8 mouse cellular contexts compared by ENCODE assay signal in genomic region chr12:112720216-112720615, GRCm38 (mm10). TPM values are rescaled to one million over a fixed set of nuclear protein-coding genes. Genes with fewer than 3 reads are reported as not detected.
A peak's percentile ranks its signal among the peaks of the same experiment; 100 is the strongest.
DNase-seq lines count a peak whose midpoint lies in the region; ATAC-seq and TF ChIP-seq lines count a peak whose summit lies in the region.

Cep170b (plus strand) TSS chr12:112720455.

- WGBS in lung, embryonic 15.5 days: 50% methylated on average over 6 of the region's 6 CpGs
- WGBS in intestine, embryonic 14.5 days: 60% methylated on average over 6 of the region's 6 CpGs
- WGBS in limb, embryonic 14.5 days: 74% methylated on average over 6 of the region's 6 CpGs

- H3K27me3 ChIP-seq in lung, embryonic 15.5 days: peaks cover 19% of the 10 kb centered on the region
- 0 out of 2 replicates have a peak, but pooled peaks cover 6% of the 10 kb centered on the region for H3K27me3 ChIP-seq in intestine, embryonic 14.5 days (replicated peaks; ENCODE audit: control insufficient read depth, insufficient read depth, low read length)
- no peaks in the 10 kb centered on the region for H3K27me3 ChIP-seq in limb, embryonic 14.5 days (ENCODE audit: control insufficient read depth, insufficient read depth, low read length)

- no peak for TF ChIP-seq CTCF in embryonic fibroblast, embryonic 13.5 days (IDR thresholded peaks at IDR 0.05; ENCODE audit: borderline replicate concordance, insufficient read depth, low read length)

- peak within 1 kb of the TSS; percentile 69 for H3K9ac ChIP-seq in lung, embryonic 15.5 days
- H3K9ac ChIP-seq in intestine, embryonic 14.5 days (ENCODE audit: low read length): peak within 1 kb of the TSS; percentile 74
- no peak within 1 kb of the TSS; the same call in 1 of the 2 replicates for H3K9ac ChIP-seq in limb, embryonic 14.5 days (ENCODE audit: low read depth, low read length, severe bottlenecking)

- H3K4me1 ChIP-seq in lung, embryonic 15.5 days: peaks cover 32% of the 10 kb centered on the region
- no peaks in the 10 kb centered on the region; the same call in 1 of the 2 replicates for H3K4me1 ChIP-seq in embryonic fibroblast, embryonic 13.5 days (ENCODE audit: control insufficient read depth, insufficient read depth, low read length)
- H3K4me1 ChIP-seq in intestine, embryonic 14.5 days (replicated peaks; ENCODE audit: control insufficient read depth, insufficient read depth, low read length): peaks cover 10% of the 10 kb centered on the region; the same call in 1 of the 2 replicates
- peaks cover 17% of the 10 kb centered on the region; the same call in 1 of the 2 replicates for H3K4me1 ChIP-seq in limb, embryonic 14.5 days (ENCODE audit: control insufficient read depth, insufficient read depth, low read length)

- H3K9me3 ChIP-seq in lung, embryonic 15.5 days: no peaks in the 10 kb centered on the region
- no peaks in the 10 kb centered on the region for H3K9me3 ChIP-seq in intestine, embryonic 14.5 days (ENCODE audit: control insufficient read depth, low read length)
- H3K9me3 ChIP-seq in limb, embryonic 14.5 days (ENCODE audit: control insufficient read depth, low read length): no peaks in the 10 kb centered on the region

- peaks cover 4% of the 10 kb centered on the region; the same call in 1 of the 2 replicates for H3K36me3 ChIP-seq in lung, embryonic 15.5 days
- H3K36me3 ChIP-seq in intestine, embryonic 14.5 days (ENCODE audit: control insufficient read depth, insufficient read depth, low read length): peaks cover 5% of the 10 kb centered on the region; the same call in 1 of the 2 replicates
- no peaks in the 10 kb centered on the region; the same call in 1 of the 2 replicates for H3K36me3 ChIP-seq in limb, embryonic 14.5 days (ENCODE audit: control insufficient read depth, insufficient read depth, low read length)

- H3K4me2 ChIP-seq in lung, embryonic 15.5 days: peak within 1 kb of the TSS; percentile 98
- peak within 1 kb of the TSS; percentile 91 for H3K4me2 ChIP-seq in intestine, embryonic 14.5 days (ENCODE audit: low read length)
- H3K4me2 ChIP-seq in limb, embryonic 14.5 days (replicated peaks; ENCODE audit: low read depth, low read length, severe bottlenecking): peak within 1 kb of the TSS; percentile 85

- ATAC-seq in lung, embryonic 15.5 days (ENCODE audit: borderline replicate concordance, extremely low read depth, low FRiP score, low TSS enrichment): no peak
- no peak for ATAC-seq in intestine, embryonic 14.5 days (replicated peaks; ENCODE audit: low FRiP score, low TSS enrichment, low read depth)
- ATAC-seq in limb, embryonic 14.5 days (ENCODE audit: low FRiP score, low read depth): no peak
- no peak for ATAC-seq in monocyte, adult 5-6 weeks (replicated peaks; ENCODE audit: insufficient number of reproducible peaks, low FRiP score, low TSS enrichment, poor library complexity, severe bottlenecking)

- peak within 1 kb of the TSS; percentile 97 for H3K27ac ChIP-seq in lung, embryonic 15.5 days
- no peak within 1 kb of the TSS for H3K27ac ChIP-seq in embryonic fibroblast, embryonic 13.5 days (ENCODE audit: insufficient read depth, low read length)
- H3K27ac ChIP-seq in intestine, embryonic 14.5 days (ENCODE audit: low read depth): peak within 1 kb of the TSS; percentile 73
- H3K27ac ChIP-seq in limb, embryonic 14.5 days (replicated peaks; ENCODE audit: low read depth, low read length): peak within 1 kb of the TSS; percentile 56; the same call in 1 of the 2 replicates

- no peak for TF ChIP-seq POLR2A in embryonic fibroblast, embryonic 13.5 days (IDR thresholded peaks at IDR 0.05; ENCODE audit: low read depth, low read length)
- TF ChIP-seq POLR2A in limb, embryonic 14.5 days (IDR thresholded peaks at IDR 0.05; ENCODE audit: borderline replicate concordance, extremely low read depth, insufficient read depth, insufficient read length): no peak

- DNase-seq in lung, postnatal 4 days: no peak
- DNase-seq in intestine, embryonic 14.5 days (ENCODE audit: low spot score): no peak
- DNase-seq in limb, embryonic 14.5 days (ENCODE audit: low spot score): no peak
- DNase-seq in spleen, adult 12 weeks (ENCODE audit: low spot score): no peak
- no peak for DNase-seq in thymus, postnatal 4 days

- peak within 1 kb of the TSS; percentile 83 for H3K4me3 ChIP-seq in lung, embryonic 15.5 days
- H3K4me3 ChIP-seq in embryonic fibroblast, embryonic 13.5 days (ENCODE audit: insufficient read depth, low read length): no peak within 1 kb of the TSS
- H3K4me3 ChIP-seq in intestine, embryonic 14.5 days (ENCODE audit: low read depth, low read length): peak within 1 kb of the TSS; percentile 71
- peak within 1 kb of the TSS; percentile 86 for H3K4me3 ChIP-seq in limb, embryonic 14.5 days (replicated peaks; ENCODE audit: low read length)

RNA-seq across cellular contexts. Expression of gene Cep170b, which starts in this region (rescaled TPM):
- polyA plus RNA-seq in lung, embryonic 15.5 days (2015; fragmentation: Nextera tagmentation; extraction: Ambion mirVana): 18.6 and 20.8 TPM in 2 replicates
- polyA plus RNA-seq in embryonic fibroblast, embryonic 13.5 days (2011; ENCODE audit: insufficient read length, low read depth, missing spikeins): 55.0 and 66.1 TPM in 2 replicates
- polyA plus RNA-seq in intestine, embryonic 14.5 days (2014; fragmentation: Nextera tagmentation; extraction: Ambion mirVana): 15.9 and 18.3 TPM in 2 replicates
- polyA plus RNA-seq in limb, embryonic 14.5 days (2012; rRNA removed): 30.1 and 36.9 TPM in 2 replicates
- polyA plus RNA-seq in limb, embryonic 14.5 days (2014; fragmentation: Nextera tagmentation; extraction: Ambion mirVana): 21.3 and 23.6 TPM in 2 replicates
- total RNA-seq in monocyte, adult 5-6 weeks (2017): 0.29 to 0.43 TPM in 2 of 3 replicates, not detected in the other
